Mouse (Mus musculus) NIH3T3 (cell line): ENCODE results near the gene Ank3.

Experiments used
- DNase-seq: peaks from one replicate; pipeline ENCODE4 v3.0.0-alpha.2; 2012; ENCODE audit warnings: low read depth

The Ank3 gene

DNA sequence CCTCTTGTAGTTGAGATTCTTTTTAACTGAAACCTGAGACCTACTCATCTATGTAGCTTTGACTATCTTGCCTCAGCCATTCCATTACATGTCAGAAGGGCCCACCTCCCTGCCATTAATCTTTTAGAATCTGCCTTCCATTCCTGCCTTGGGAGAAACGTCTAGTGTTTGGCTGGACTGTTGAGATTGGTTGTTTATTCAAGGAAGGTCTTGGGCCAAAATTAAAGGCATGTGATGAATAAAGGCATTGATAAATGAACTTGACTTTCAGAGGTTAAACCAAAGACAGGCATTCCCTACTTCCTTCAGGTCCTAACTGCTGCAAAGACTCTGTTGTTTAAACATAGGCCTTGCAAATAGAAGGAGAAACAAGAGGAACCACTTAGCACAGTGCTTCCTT, 271.9 kb downstream of the Ank3 start:
- peak; percentile 72 for DNase-seq

GRCm38 (mm10) chr10:69670959-69671358, 272.4 kb downstream of the Ank3 start:
- DNase-seq, result no peak

DNA sequence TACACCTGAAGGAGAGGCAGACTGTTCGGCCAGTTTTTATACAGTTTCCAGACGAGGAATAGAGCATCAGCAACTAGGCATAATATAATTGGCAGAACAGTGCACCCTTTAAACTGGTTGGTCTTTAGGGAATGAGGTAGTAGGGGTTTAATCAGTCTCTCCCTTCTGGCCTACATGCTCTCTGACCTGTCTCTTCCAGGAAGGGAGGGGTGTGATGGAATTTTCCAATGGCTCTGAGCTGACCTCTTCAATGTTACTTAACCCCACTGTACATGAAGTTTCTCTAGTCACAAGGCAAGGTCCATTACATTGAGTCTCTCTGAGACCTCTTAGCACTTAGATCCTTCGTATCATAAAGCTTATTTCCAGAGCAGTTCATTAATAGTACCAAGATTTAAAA, 272.9 kb downstream of the Ank3 start:
- DNase-seq, result no peak

DNA sequence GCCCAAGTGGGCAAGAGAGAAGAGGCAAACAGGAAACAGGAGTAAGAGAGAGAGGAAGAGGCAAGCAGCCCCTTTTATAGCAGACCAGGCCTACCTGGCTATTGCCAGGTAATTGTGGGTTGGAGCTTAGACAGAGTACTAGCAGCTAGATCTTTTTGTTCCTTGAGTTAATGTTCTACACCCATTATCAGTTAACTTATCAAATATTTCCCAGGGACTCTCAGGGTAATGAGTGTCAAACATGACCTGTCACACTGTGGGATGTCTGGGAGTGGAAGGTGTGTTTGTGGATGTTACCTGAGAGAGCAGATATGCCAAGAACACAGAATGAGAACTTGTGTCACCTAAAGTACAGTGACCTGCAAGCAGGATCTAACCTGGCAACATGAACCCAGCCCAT, 274.0 kb downstream of the Ank3 start:
- DNase-seq, result no peak

- no peak for DNase-seq
Measured at GRCm38 (mm10) chr10:69678230-69678629, 279.7 kb downstream of the Ank3 start.

- no peak for DNase-seq
Measured at GRCm38 (mm10) chr10:69686336-69686735, 287.8 kb downstream of the Ank3 start.

DNA sequence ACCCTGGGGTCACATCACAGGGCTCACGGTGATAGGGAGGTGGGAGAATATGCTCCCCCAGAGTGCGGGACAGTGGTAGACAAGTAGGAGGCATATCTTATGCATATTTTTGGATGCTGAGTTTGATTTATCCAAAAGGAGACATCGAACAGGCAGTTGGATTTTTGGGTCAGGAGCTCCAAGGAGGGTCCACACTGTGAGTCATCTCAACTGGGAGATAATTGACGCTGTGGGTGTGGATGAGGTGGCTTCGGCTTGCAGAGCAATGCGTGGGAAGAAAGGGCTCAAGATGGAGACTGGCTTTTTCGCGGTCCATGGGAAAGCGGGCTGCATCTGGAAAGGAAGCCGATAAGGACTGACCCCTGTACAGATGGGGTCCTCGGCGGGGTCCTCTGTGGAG, 290.5 kb downstream of the Ank3 start:
- DNase-seq, result no peak

DNA sequence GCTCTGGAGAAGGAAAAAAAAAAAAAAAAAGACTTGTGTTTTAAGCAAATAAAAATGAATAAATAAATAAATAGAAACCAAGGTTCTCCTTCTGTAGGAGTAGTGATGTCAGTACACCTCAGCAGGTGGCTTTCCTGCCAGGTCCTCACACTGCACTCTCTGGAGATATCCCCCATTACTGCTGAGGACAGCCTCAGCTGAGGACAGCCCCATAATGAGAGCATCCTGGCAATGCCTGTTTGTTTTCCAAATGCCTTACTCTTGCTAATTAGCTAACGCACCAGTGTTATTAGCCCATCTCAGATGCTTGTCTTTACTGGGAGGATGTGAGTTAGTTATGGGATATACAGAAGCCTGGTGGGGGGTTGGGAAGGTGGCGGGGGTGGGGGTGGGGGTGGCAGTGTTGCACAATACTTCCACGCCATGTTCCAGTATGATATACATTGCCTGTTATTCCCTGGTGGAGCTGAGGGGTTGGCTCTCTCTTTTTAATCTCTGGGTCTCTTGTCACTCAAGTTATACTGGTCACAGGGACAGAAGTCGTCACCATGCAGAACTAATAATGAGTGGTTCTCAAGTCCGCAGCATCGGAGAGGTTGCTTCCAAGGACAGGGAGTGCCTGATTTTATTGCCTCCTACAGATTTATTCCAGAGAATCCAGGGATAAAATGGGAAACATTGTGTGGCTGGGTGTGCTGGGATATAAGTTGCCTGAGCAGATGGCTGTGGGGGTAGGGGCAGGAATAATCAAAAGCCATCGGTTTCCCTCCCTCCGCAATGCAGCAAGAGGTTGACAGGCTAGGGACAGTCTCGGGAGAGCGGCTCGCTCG, 291.8 kb downstream of the Ank3 start:
- no peak for DNase-seq

DNA sequence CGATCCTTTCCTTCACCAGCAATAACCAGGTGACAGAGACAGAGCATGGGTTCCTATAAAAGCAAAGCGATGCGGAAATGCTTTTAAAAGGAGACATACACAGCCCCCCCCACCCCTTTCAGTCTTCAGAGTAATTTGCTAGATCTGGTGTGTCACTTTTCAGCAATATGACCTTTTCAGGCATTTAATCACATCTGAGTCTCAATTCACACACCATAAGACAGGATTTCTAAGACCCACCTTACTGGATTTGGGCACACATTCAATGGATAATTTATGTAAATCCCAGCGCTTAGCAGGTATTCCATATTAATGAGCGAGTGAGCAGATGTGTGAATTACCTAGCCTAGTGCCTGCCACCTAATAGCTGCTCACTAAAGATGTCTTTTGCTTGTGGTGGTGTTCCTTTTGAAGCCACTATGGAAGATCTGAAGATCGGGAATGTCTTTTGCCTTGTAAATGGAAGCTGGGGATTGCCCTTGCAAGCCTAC, 292.4 kb downstream of the Ank3 start:
- no peak for DNase-seq

DNA sequence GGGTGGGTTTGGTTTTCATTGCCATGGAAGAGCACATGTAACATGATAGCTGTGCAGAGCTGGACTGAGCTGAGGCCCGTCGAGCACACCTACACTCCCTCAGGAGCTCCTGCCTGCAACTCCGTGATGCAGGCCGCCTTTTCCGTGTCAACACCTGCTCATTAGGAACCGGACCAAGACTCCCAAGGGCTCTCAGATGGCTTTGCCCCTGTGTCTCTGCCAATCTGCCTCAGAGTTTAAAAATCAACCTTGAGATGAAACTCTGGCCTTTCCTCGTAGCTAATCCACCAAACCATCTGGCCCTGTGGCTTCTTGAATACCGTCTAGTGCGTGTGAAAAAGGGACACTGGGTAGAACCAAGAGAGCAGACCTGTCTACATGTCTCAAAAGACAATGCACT, 297.4 kb downstream of the Ank3 start:
- no peak for DNase-seq

- no peak for DNase-seq
Measured at GRCm38 (mm10) chr10:69698699-69699098, 300.1 kb downstream of the Ank3 start.

GRCm38 (mm10) chr10:69701226-69701625, 302.7 kb downstream of the Ank3 start:
- no peak for DNase-seq

- no peak for DNase-seq
Measured at GRCm38 (mm10) chr10:69705806-69706768, 307.5 kb downstream of the Ank3 start.

DNA sequence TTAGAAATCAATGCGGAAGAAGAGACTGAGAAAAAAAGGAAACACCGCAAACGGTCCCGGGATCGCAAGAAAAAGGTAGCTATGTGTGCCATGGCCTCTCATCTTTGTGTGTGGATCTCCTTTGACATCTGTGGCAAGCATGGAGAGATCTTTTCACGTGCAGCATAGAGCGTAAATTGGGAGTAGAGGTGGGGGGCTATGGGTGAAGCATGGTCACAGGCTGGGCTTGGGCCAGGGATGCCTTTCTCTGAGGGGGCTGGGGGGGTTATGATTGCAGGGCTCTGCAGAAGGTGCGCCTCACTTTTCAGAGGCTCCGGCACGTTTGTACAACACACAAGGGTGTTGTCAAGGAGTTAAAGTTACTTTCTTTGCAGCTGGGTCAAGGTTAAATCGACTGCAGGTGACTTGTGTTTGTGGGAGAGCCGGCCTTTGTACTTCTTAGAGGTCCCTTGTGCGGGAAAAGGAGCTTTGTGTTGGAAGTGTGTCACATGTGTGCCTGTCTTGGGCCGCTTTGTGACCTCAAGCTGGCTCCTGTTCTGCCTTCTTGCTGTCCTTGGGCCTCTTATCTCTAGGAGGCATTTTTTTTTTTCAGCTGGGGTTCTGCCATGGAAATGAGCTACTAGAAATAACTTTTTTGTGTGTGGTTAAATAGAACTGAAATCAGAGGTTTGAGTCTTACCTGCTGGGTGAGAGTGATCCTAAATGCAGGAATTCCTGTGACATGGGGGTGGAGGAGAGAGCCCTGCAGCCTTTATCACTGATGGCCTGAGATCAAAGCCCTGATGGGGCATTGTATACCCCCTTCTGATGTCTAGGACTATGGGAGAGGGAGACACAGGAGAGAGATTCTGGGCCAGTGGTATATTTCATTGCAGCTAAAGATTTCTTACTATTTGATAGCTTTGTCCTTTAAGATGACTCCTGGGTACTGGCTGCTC, 308.5 kb downstream of the Ank3 start:
- no peak for DNase-seq

DNA sequence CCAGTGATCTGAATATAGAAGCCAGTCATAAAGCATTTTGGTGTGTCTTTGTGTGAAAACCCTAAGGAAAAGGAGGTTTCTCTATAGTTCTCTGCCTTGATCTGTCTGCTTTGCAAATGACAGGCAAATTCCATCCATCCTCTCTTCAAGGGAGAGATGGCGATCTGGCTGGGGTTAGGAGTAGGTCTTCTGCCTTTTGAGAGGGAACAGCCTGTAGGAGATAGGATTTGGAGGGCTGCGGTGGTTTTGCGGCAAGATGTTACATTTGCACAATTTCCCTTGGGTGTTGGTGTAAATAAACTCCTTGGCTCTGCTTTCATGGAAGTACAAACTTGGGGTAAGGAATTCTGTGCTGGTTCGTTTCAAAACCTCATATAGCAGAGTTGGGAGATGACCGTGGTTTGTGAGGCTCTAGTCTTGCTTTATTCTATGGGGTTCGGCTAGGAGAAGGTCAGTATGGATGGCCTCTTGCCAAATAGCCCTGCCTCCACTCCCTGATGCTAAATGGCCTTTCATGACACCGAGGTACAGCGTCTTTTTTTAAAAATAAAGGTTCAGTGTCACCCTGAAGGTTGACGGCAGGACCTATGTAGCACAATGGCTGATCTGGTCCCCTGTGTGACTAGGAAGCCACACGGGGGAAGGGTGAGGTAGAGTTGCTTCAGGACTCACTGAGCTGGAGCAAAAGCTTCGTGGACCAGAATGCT, 309.4 kb downstream of the Ank3 start:
- no peak for DNase-seq

- no peak for DNase-seq
Measured at GRCm38 (mm10) chr10:69709631-69710030, 311.1 kb downstream of the Ank3 start.

DNA sequence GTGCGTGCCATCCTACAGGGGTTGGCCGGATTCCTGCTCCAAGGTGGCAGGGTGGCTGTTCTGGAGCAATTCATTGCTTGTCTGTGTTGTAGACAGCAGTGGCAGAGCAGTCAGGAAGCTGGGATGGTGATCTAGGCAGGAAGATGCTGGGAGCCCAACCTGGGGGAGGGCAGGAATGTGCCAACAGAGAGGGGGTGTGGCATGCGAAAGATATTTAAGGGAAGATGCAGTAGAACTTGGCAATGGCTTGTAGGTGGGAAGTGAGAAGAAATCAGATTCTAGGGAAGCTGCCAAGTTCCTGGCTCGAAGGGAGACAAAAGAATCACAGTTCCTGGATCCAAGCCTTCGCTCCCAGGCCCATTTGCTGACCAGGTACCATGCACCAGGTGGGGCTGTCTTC, 312.2 kb downstream of the Ank3 start:
- peak; percentile 26 for DNase-seq

- DNase-seq, result peak; percentile 66
Measured at GRCm38 (mm10) chr10:69716907-69717306, 318.3 kb downstream of the Ank3 start.

DNA sequence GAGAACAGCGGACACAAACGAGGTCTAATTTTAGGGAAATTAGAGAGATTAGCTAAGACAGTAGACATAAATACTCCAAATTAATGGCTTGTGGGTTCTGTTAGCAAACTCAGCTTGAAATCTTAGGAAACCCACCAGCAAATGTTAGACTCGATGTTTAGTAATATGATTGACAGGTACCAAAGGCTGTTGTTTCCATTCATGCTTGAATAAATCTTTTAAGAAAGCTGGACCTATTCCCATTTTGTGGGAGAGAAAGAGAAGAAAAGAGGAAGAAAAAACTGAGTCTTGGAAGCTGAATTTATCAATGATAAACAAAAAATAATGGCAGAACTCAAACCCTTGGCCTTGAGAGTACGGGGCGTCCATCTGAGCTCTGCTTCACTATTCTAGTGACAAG, 320.8 kb downstream of the Ank3 start:
- DNase-seq, result no peak

GRCm38 (mm10) chr10:69719901-69720415, 321.4 kb downstream of the Ank3 start:
- peak; percentile 38 for DNase-seq

DNA sequence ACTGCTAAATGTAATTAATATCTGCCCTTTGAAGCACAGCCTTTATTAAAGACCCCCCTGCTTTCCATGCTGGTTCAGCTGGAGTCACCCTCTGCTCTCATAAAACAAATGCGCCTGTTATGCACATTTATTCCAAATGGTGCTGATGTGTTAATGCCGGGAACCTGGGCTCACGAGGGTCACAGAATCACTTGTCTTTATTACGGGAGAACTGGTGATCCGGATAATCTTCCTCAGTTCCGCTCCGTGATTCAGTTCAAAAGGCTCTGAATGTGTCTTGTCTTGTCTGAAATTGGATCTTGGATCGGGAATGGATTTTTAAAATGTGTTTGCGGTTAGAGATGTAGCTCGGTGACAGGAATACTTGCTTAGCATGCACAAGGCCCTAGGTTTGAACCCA, 321.9 kb downstream of the Ank3 start:
- DNase-seq, result no peak
